Mouse (Mus musculus) c-Kit-positive CD71-negative TER-119-negative erythroid progenitor cells, embryonic 14.5 days (primary cell): ENCODE measurements around the gene Arhgap45.

Experiments
- DNase-seq: peaks from one replicate; pipeline ENCODE4 v3.0.0-alpha.2; 2013; ENCODE audit warnings: low read depth

The Arhgap45 gene

GRCm38 (mm10) chr10:80015583-80015982, 870 bp upstream of the Arhgap45 start:
- no peak for DNase-seq

GRCm38 (mm10) chr10:80016931-80017330, 478 bp downstream of the Arhgap45 start:
- DNase-seq = no peak

DNA sequence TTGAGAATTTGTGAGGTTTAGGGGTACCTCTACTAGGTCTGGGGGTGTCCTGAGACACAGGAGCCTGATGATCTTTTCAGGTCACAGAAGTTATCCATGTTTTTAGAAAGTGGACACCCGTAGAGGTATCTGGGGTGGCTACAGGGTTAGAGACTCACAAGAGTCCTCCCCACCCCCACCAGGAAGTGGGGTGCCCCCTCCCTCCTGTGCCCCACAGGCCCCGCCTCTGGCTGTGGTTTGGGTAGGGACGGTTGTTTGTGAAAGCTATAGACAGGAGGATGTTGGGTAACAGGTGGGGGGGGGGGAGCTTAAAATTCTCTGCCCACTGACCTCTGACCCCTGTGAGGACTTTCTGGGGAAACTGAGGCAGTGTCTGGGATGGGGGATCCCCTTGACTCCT, 908 bp downstream of the Arhgap45 start:
- DNase-seq = peak; percentile 70

DNA sequence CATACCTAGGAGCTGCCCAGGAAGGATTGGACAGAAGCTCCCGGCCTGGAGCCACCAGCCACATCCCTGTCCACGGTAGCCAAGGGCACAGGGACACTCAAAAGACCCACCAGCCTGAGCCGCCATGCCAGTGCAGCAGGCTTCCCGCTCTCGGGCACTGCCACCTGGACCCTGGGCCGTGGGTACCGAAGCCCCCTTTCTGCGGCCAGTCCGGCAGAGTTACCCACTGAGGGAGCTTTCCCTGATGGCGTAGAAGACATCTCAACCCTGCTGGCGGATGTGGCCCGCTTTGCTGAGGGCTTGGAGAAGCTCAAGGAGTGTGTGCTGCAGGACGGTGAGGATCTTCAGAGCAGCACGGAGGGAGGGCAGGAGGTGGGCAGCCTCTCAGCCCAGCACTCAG, 1.3 kb downstream of the Arhgap45 start:
- no peak for DNase-seq

DNA sequence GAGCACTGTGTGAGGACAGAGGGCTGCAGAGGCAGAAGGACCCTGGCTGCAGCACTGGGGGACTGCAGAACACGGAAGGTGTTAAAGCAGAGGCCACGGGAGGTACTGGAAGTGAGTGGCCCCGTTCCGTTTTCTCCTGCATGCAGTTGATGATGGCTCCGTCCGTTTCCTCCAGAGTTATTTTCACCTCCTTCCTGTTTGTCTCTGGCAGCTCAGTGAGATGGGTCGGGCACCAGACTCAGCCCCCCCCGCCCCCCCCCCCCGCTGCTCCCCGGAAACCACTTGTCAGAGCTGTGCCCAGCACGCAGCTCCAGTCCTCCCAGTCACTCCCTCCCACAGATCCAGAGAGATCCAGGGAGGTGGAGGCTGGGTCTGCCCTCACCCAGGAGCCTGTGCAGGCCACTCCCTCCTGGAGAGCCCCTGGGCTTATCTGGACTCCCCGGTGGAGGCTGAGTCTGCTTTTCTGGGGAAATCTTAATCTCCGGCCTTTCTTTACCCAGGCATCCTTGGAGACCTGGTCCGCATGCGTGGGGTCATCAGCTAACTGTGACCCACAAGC, 2.4 kb downstream of the Arhgap45 start:
- no peak for DNase-seq

GRCm38 (mm10) chr10:80019471-80020131, 3.1 kb downstream of the Arhgap45 start:
- DNase-seq = no peak

GRCm38 (mm10) chr10:80020191-80020590, 3.7 kb downstream of the Arhgap45 start:
- no peak for DNase-seq

DNA sequence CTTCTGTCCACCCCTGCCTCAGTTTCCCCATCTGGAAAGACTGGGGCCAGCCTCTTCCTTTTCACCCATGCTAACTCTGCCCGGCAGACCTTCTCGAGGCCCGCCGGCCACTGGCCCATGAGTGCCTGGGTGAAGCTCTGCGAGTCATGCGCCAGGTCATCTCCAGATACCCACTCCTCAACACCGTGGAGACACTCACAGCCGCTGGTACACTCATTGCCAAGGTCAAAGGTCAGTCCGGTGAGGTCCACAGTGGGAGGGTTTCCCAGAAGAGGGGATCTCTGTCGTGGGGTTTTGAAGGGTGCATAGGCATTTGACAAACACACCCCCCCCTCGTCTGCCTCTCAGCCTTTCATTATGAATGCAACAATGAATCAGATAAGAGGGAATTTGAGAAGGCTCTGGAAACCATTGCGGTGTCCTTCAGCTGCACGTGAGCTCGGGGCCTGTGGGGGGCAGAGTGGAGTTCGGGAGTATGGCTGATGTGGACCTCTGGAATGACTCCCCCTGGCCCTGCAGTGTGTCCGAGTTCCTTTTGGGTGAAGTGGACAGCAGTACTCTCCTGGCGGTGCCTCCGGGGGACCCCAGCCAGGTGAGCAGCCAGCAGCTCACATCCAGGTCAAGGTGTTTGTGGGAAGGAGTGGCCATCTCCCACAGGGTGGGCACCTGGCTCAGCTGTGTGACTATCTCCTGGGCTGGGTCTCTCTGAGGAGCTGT, 4.3 kb downstream of the Arhgap45 start:
- no peak for DNase-seq

DNA sequence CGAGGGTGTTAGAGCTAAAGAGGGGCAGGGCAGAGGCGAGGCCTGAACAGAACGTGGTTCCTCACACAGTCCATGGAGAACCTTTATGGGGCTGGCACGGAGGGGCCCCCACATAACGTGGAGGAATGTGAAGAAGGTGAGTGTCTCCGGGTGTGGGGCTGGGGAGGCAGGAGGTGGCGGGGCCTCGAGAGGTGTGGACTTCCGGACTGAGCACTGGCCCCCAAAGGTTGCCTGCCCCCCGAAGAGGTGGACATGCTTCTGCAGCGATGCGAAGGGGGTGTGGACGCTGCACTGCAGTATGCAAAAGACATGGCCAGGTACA, 4.8 kb downstream of the Arhgap45 start:
- DNase-seq = no peak

DNA sequence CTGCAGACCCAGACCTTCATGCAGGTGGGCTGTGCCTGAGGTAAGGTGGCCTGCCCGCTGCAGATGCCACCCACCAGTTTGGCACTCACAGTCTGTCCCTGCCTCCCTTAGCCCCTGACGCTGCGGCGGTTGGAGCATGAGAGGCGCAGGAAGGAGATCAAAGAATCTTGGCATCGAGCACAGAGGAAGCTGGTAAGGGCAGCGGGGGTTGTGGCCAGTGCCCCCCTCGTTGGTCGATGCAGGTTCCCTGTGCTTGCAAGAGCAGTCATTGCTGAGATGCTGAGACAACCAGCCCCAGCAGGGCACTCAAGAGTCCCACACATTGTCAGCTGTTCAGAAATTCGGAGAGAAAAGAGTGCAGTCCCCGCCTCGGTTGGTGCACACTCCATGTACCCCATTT, 5.7 kb downstream of the Arhgap45 start:
- DNase-seq = no peak

- no peak for DNase-seq
These were observed 6.4 kb downstream of the Arhgap45 start for GRCm38 (mm10) chr10:80022806-80023205.

DNA sequence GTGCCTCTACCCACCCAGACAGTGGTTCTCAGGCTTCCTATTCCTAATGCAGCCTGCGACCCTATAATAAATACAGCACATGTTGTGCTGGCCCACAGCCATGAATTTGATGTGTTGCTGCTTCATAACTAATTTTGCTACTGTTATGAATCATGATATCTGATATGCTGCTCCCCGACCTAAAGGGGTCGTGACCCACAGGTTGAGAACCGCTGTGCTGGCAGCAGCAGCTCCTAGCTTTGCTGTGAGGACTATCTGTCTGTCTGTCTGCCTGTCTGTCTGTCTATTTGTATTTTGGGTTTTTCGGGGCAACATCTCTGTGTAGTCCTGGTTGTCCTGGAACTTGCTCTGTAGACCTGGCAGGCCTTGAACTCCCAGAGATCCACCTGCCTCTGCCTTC, 7.3 kb downstream of the Arhgap45 start:
- DNase-seq = no peak

GRCm38 (mm10) chr10:80024229-80025043, 8.0 kb downstream of the Arhgap45 start:
- no peak for DNase-seq

DNA sequence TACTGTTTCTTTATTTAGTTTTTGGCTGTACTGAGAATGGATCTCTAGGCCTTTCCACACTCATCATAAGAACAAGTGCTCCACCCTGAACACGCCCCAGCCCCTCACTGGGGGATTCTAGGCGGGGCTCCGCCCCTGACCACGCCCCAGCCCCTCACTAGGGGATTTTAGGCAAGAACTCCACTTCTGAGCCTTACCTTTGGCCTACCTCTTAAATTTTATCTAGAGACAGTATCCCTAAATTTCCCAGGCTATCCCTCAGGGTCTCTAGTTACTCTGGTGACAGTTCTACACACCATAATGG, 8.5 kb downstream of the Arhgap45 start:
- DNase-seq = no peak

DNA sequence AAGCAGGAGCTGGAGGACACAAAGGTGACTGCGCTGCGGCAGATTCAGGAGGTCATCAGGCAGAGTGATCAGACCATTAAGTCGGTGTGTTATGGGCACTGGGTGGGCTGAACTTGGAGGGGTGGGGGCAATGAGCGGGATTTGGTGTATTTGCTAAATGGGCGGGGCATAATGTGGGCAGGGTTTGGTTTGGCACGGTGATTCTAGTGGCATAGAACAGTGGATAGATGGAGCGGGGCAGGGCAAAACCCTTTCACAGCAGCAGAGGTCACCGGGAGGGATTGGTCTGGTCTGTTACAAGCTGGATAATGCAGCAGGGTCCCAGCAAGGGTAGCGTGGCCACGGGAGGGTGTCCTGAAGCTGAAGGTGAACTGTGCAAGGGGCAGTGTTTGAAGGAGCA, 9.0 kb downstream of the Arhgap45 start:
- DNase-seq = no peak

DNA sequence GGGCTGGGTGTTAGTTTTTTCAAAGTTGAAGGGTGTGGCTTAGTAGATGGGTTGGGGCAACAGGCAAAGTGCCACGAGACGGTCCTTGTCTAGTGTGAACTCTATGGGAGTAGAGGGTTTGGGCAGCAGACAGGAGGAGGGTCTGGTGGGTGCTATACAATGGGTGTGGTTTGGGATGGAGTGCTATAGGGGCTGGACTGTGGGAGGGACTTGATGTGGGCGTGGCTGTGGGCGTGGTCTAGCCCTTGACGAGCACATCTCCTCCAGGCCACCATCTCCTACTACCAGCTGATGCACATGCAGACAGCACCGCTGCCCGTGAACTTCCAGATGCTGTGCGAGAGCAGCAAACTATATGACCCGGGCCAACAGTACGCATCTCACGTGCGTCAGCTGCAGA, 9.4 kb downstream of the Arhgap45 start:
- DNase-seq = no peak

- DNase-seq = no peak
These were observed 11.4 kb downstream of the Arhgap45 start for GRCm38 (mm10) chr10:80027681-80028520.

- no peak for DNase-seq
These were observed 12.0 kb downstream of the Arhgap45 start for GRCm38 (mm10) chr10:80028521-80028846.

GRCm38 (mm10) chr10:80030191-80030590, 13.7 kb downstream of the Arhgap45 start:
- no peak for DNase-seq

DNA sequence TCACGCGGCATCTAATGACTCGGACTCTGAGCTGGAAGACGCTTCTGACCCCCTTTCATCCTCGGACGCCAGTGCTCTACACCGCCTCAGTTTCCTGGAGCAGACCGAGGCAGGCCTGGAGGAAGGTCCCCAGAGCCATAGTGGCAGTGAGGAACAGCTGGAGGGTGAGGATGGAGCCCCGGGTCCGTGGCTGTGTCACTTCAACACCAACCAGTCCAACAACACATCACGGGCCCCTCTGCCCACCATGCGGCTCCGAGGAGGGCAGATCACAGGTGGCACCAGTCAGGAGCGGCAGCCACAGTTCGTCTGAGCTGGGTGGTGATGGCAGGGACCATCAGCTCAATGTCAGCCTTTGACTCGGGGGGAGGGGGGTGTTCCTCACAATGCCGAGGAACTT, 14.3 kb downstream of the Arhgap45 start:
- no peak for DNase-seq

DNA sequence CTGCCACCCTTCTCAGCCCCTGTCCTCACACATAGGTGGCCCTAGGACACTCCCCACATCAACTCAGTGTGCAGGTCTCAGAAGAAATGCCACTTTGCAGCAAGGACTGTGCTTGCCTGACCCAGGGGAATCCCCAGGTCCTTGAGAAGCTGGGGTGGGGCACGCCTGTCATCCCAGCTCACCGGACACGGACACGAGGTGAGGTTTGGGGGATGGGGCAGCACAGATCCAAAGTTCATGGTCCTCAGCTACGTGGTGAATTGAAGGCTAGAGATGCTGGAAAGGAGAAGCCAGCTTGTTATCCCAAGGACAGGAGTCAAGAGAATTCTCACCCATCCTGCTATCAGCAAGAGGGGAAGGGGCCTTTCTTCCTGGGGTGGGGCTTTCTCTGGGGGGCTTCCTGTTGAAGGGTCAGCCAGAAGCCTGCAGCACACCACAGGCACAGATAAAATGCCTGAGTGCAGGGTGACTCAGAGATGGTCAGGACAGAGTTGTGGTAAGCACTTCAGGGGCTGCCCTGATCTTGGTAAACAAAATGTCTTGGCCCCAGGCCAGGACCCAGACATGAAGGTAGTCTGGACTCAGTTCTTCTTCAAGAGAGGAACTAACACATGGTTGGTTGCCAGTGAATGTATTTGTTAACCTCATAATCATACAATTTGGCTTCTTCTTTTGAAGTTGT, 16.5 kb downstream of the Arhgap45 start:
- DNase-seq = peak; percentile 72
